Mouse (Mus musculus): ENCODE measurements around the gene Gm3646. TPM values are rescaled to one million over a fixed set of nuclear protein-coding genes. Genes with fewer than 3 reads are reported as not detected.
A peak's percentile ranks its signal among the peaks of the same experiment; 100 is the strongest.

Gm3646 gene
- not detected in 2 replicates for polyA plus RNA-seq (2014; fragmentation: Nextera tagmentation; extraction: Ambion mirVana)

GRCm38 (mm10) chr1:39805243-39805979 lies at the start of gene Gm3646:
TSS of gene Gm3646 (minus strand) at chr1:39805332.
- Histone ChIP-seq H3K4me2 (no peak within 1 kb of the TSS), H3K9me3 (ENCODE audit: control insufficient read depth, low read length) (no peaks in the 10 kb centered on the region), H3K27me3 (ENCODE audit: control insufficient read depth, insufficient read depth, low read length) (no peaks in the 10 kb centered on the region), H3K4me1 (ENCODE audit: control insufficient read depth, insufficient read depth, low read length) (no peaks in the 10 kb centered on the region), H3K9ac (ENCODE audit: low read length) (no peak within 1 kb of the TSS), H3K27ac (ENCODE audit: low read depth, low read length) (no peak within 1 kb of the TSS), H3K36me3 (ENCODE audit: control insufficient read depth, insufficient read depth, low read length) (no peaks in the 10 kb centered on the region), H3K4me3 (ENCODE audit: low read depth, low read length) (no peak within 1 kb of the TSS)
- DNase-seq (ENCODE audit: low spot score, missing footprints) (no peak), ATAC-seq (ENCODE audit: low FRiP score) (no peak)
- WGBS: 80% methylated on average over 4 of the region's 4 CpGs

- H3K9ac ChIP-seq (ENCODE audit: low read length): no peak overlapping the region
- no peak overlapping the region for H3K27ac ChIP-seq (ENCODE audit: low read depth, low read length)
- no peaks in the 10 kb centered on the region for H3K4me1 ChIP-seq (ENCODE audit: control insufficient read depth, insufficient read depth, low read length)
- ATAC-seq (ENCODE audit: low FRiP score) (no peak), DNase-seq (ENCODE audit: low spot score, missing footprints) (no peak)
- H3K9me3 ChIP-seq (ENCODE audit: control insufficient read depth, low read length): no peaks in the 10 kb centered on the region
- H3K4me2 ChIP-seq: no peak overlapping the region
- no peaks in the 10 kb centered on the region for H3K27me3 ChIP-seq (ENCODE audit: control insufficient read depth, insufficient read depth, low read length)
- H3K4me3 ChIP-seq (ENCODE audit: low read depth, low read length): no peak overlapping the region
- WGBS: 82% methylated on average over 7 of the region's 7 CpGs
- no peaks in the 10 kb centered on the region for H3K36me3 ChIP-seq (ENCODE audit: control insufficient read depth, insufficient read depth, low read length)
Observed at GRCm38 (mm10) chr1:39847066-39847465, 41.9 kb upstream of the Gm3646 start.

GRCm38 (mm10) chr1:39846031-39846550 lies 41.0 kb upstream of the Gm3646 start:
- H3K36me3 ChIP-seq (ENCODE audit: control insufficient read depth, insufficient read depth, low read length): no peaks in the 10 kb centered on the region
- H3K9me3 ChIP-seq (ENCODE audit: control insufficient read depth, low read length): no peaks in the 10 kb centered on the region
- no peak overlapping the region for H3K27ac ChIP-seq (ENCODE audit: low read depth, low read length)
- H3K4me2 ChIP-seq: no peak overlapping the region
- H3K9ac ChIP-seq (ENCODE audit: low read length): no peak overlapping the region
- no peak for ATAC-seq (ENCODE audit: low FRiP score)
- 75% methylated on average over 4 of the region's 4 CpGs for WGBS
- H3K4me3 ChIP-seq (ENCODE audit: low read depth, low read length): no peak overlapping the region
- no peaks in the 10 kb centered on the region for H3K27me3 ChIP-seq (ENCODE audit: control insufficient read depth, insufficient read depth, low read length)
- H3K4me1 ChIP-seq (ENCODE audit: control insufficient read depth, insufficient read depth, low read length): no peaks in the 10 kb centered on the region
- DNase-seq (ENCODE audit: low spot score, missing footprints): peak; percentile 66

GRCm38 (mm10) chr1:39843328-39843727 lies 38.2 kb upstream of the Gm3646 start:
- Histone ChIP-seq H3K4me2 (no peak overlapping the region), H3K9me3 (ENCODE audit: control insufficient read depth, low read length) (no peaks in the 10 kb centered on the region), H3K36me3 (ENCODE audit: control insufficient read depth, insufficient read depth, low read length) (no peaks in the 10 kb centered on the region), H3K4me3 (ENCODE audit: low read depth, low read length) (no peak overlapping the region), H3K9ac (ENCODE audit: low read length) (no peak overlapping the region), H3K27ac (ENCODE audit: low read depth, low read length) (no peak overlapping the region), H3K27me3 (ENCODE audit: control insufficient read depth, insufficient read depth, low read length) (no peaks in the 10 kb centered on the region), H3K4me1 (ENCODE audit: control insufficient read depth, insufficient read depth, low read length) (peaks cover 6% of the 10 kb centered on the region)
- WGBS: 74% methylated on average over 5 of the region's 5 CpGs
- DNase-seq (ENCODE audit: low spot score, missing footprints) (peak; percentile 44), ATAC-seq (ENCODE audit: low FRiP score) (no peak)

- DNase-seq (ENCODE audit: low spot score, missing footprints) (peak; percentile 12), ATAC-seq (ENCODE audit: low FRiP score) (no peak)
- Histone ChIP-seq H3K4me1 (ENCODE audit: control insufficient read depth, insufficient read depth, low read length) (peaks cover 6% of the 10 kb centered on the region), H3K4me3 (ENCODE audit: low read depth, low read length) (no peak overlapping the region), H3K4me2 (no peak overlapping the region), H3K9ac (ENCODE audit: low read length) (no peak overlapping the region), H3K27ac (ENCODE audit: low read depth, low read length) (no peak overlapping the region), H3K36me3 (ENCODE audit: control insufficient read depth, insufficient read depth, low read length) (no peaks in the 10 kb centered on the region), H3K9me3 (ENCODE audit: control insufficient read depth, low read length) (no peaks in the 10 kb centered on the region), H3K27me3 (ENCODE audit: control insufficient read depth, insufficient read depth, low read length) (no peaks in the 10 kb centered on the region)
- 89% methylated on average over 14 of the region's 14 CpGs for WGBS
Observed at GRCm38 (mm10) chr1:39842218-39843007, 37.3 kb upstream of the Gm3646 start.

GRCm38 (mm10) chr1:39840856-39841255 lies 35.7 kb upstream of the Gm3646 start:
- no peaks in the 10 kb centered on the region for H3K27me3 ChIP-seq (ENCODE audit: control insufficient read depth, insufficient read depth, low read length)
- no peak for ATAC-seq (ENCODE audit: low FRiP score)
- no peak overlapping the region for H3K4me2 ChIP-seq
- DNase-seq (ENCODE audit: low spot score, missing footprints): peak; percentile 79
- H3K36me3 ChIP-seq (ENCODE audit: control insufficient read depth, insufficient read depth, low read length): no peaks in the 10 kb centered on the region
- H3K27ac ChIP-seq (ENCODE audit: low read depth, low read length): no peak overlapping the region
- no peak overlapping the region for H3K4me3 ChIP-seq (ENCODE audit: low read depth, low read length)
- no peaks in the 10 kb centered on the region for H3K9me3 ChIP-seq (ENCODE audit: control insufficient read depth, low read length)
- H3K4me1 ChIP-seq (ENCODE audit: control insufficient read depth, insufficient read depth, low read length): peaks cover 6% of the 10 kb centered on the region
- no peak overlapping the region for H3K9ac ChIP-seq (ENCODE audit: low read length)
- WGBS: 60% methylated on average over 4 of the region's 4 CpGs

GRCm38 (mm10) chr1:39839838-39840237 lies 34.7 kb upstream of the Gm3646 start:
- ATAC-seq (ENCODE audit: low FRiP score) (no peak), DNase-seq (ENCODE audit: low spot score, missing footprints) (no peak)
- Histone ChIP-seq H3K4me2 (no peak overlapping the region), H3K9ac (ENCODE audit: low read length) (no peak overlapping the region), H3K36me3 (ENCODE audit: control insufficient read depth, insufficient read depth, low read length) (no peaks in the 10 kb centered on the region), H3K27me3 (ENCODE audit: control insufficient read depth, insufficient read depth, low read length) (no peaks in the 10 kb centered on the region), H3K27ac (ENCODE audit: low read depth, low read length) (no peak overlapping the region), H3K4me1 (ENCODE audit: control insufficient read depth, insufficient read depth, low read length) (peaks cover 6% of the 10 kb centered on the region), H3K4me3 (ENCODE audit: low read depth, low read length) (no peak overlapping the region), H3K9me3 (ENCODE audit: control insufficient read depth, low read length) (no peaks in the 10 kb centered on the region)
- 54% methylated on average over 8 of the region's 8 CpGs for WGBS

GRCm38 (mm10) chr1:39839217-39839616 lies 34.1 kb upstream of the Gm3646 start:
- H3K9ac ChIP-seq (ENCODE audit: low read length): no peak overlapping the region
- no peaks in the 10 kb centered on the region for H3K9me3 ChIP-seq (ENCODE audit: control insufficient read depth, low read length)
- DNase-seq (ENCODE audit: low spot score, missing footprints) (peak; percentile 88), ATAC-seq (ENCODE audit: low FRiP score) (peak; percentile 84)
- no peaks in the 10 kb centered on the region for H3K27me3 ChIP-seq (ENCODE audit: control insufficient read depth, insufficient read depth, low read length)
- no peak overlapping the region for H3K4me2 ChIP-seq
- H3K4me1 ChIP-seq (ENCODE audit: control insufficient read depth, insufficient read depth, low read length): peaks cover 6% of the 10 kb centered on the region
- WGBS: 61% methylated on average over 10 of the region's 10 CpGs
- no peak overlapping the region for H3K27ac ChIP-seq (ENCODE audit: low read depth, low read length)
- no peaks in the 10 kb centered on the region for H3K36me3 ChIP-seq (ENCODE audit: control insufficient read depth, insufficient read depth, low read length)
- H3K4me3 ChIP-seq (ENCODE audit: low read depth, low read length): no peak overlapping the region
